Mouse (Mus musculus): ENCODE measurements around the gene Unc93b1.
A peak's percentile ranks its signal among the peaks of the same experiment; 100 is the strongest.

Unc93b1 gene

GRCm38 (mm10) chr19:3983527-3984200, 48.7 kb downstream of the Unc93b1 start:
- no peak for DNase-seq (ENCODE audit: low spot score in 2 of 2)

- DNase-seq (ENCODE audit: low spot score in 2 of 2): no peak
Measured at GRCm38 (mm10) chr19:3985261-3985681, 50.3 kb downstream of the Unc93b1 start.

- peak in 1 of 2 experiments; percentile 34 for DNase-seq (ENCODE audit: low spot score in 2 of 2)
Measured at GRCm38 (mm10) chr19:3986334-3986733, 51.3 kb downstream of the Unc93b1 start, which contains the start of gene Acy3. Gene Acy3 (plus strand): TSS chr19:3986570.

- no peak for DNase-seq (ENCODE audit: low spot score in 2 of 2)
Measured at GRCm38 (mm10) chr19:3988066-3988465, 53.1 kb downstream of the Unc93b1 start.

GRCm38 (mm10) chr19:3988750-3989149, 53.8 kb downstream of the Unc93b1 start:
- DNase-seq (ENCODE audit: low spot score in 2 of 2): no peak

GRCm38 (mm10) chr19:3990804-3991203, 55.8 kb downstream of the Unc93b1 start:
- no peak for DNase-seq (ENCODE audit: low spot score in 2 of 2)

GRCm38 (mm10) chr19:3991562-3991961, 56.6 kb downstream of the Unc93b1 start:
- no peak for DNase-seq (ENCODE audit: low spot score in 2 of 2)

GRCm38 (mm10) chr19:3991966-3992365, 57.0 kb downstream of the Unc93b1 start:
- DNase-seq (ENCODE audit: low spot score in 2 of 2): no peak

- DNase-seq (ENCODE audit: low spot score in 2 of 2): no peak
Measured at GRCm38 (mm10) chr19:3992416-3992815, 57.4 kb downstream of the Unc93b1 start, which contains the start of gene Tbx10. Gene Tbx10 (plus strand): TSS chr19:3992752.

- DNase-seq (ENCODE audit: low spot score in 2 of 2): no peak
Measured at GRCm38 (mm10) chr19:3994932-3995331, 59.9 kb downstream of the Unc93b1 start.

- no peak for DNase-seq (ENCODE audit: low spot score in 2 of 2)
Measured at GRCm38 (mm10) chr19:3995505-3995904, 60.5 kb downstream of the Unc93b1 start.

- DNase-seq (ENCODE audit: low spot score in 2 of 2): no peak
Measured at GRCm38 (mm10) chr19:3996106-3996505, 61.1 kb downstream of the Unc93b1 start.

- DNase-seq (ENCODE audit: low spot score in 2 of 2): no peak
Measured at GRCm38 (mm10) chr19:3996747-3997146, 61.8 kb downstream of the Unc93b1 start.

- no peak for DNase-seq (ENCODE audit: low spot score in 2 of 2)
Measured at GRCm38 (mm10) chr19:3997231-3997630, 62.2 kb downstream of the Unc93b1 start.

GRCm38 (mm10) chr19:3998335-3998734, 63.3 kb downstream of the Unc93b1 start:
- DNase-seq (ENCODE audit: low spot score in 2 of 2): no peak
